In the genomic region with DNA sequence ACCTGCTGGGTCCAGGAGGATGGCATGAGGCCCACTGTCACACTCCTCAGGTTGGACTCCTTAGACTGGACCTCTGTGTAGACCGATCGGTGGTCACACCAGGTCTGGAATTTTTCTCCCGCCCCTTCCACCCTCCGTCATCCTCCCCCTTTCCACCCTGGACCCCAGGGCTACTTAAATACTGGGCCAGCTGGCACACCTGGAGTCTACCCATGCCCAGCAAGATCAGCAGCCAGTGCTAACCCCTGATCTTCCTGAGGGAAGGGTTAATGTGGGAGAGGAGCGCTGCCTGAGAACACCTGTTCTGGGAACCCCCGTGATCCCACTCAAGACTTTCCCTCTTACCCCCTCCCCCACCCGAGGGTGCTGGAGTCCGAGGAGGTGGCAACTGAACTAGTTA, we compare ENCODE assay signal across 8 mouse cellular contexts. TPM values are rescaled to one million over a fixed set of nuclear protein-coding genes. Genes with fewer than 3 reads are reported as not detected.
DNase-seq lines count a peak whose midpoint lies in the region; ATAC-seq and TF ChIP-seq lines count a peak whose summit lies in the region.

No protein-coding gene starts in this region.

- WGBS in embryonic facial prominence, embryonic 14.5 days: 59% methylated on average over 8 of the region's 8 CpGs
- 42% methylated on average over 8 of the region's 8 CpGs for WGBS in intestine, postnatal 0 days
- WGBS in neural tube, embryonic 13.5 days: 70% methylated on average over 8 of the region's 8 CpGs

- TF ChIP-seq CTCF in layer of hippocampus, adult 2 months (conservative IDR thresholded peaks at IDR 0.05): no peak
- TF ChIP-seq CTCF in intestine, postnatal 0 days (IDR thresholded peaks at IDR 0.05; ENCODE audit: low read depth): no peak

- no peaks in the 10 kb centered on the region for H3K36me3 ChIP-seq in embryonic facial prominence, embryonic 14.5 days (ENCODE audit: control insufficient read depth, insufficient read depth, low read length)
- H3K36me3 ChIP-seq in intestine, postnatal 0 days (ENCODE audit: control insufficient read depth, insufficient read depth): no peaks in the 10 kb centered on the region
- H3K36me3 ChIP-seq in neural tube, embryonic 13.5 days: no peaks in the 10 kb centered on the region

- no peak overlapping the region for H3K27ac ChIP-seq in layer of hippocampus, adult 2 months
- no peak overlapping the region for H3K27ac ChIP-seq in embryonic facial prominence, embryonic 14.5 days (replicated peaks; ENCODE audit: low read depth, low read length)
- H3K27ac ChIP-seq in intestine, postnatal 0 days (ENCODE audit: low read depth, low read length): peak overlapping the region; percentile 99; the same call in 1 of the 2 replicates
- no peak overlapping the region for H3K27ac ChIP-seq in neural tube, embryonic 13.5 days (replicated peaks)

- peak overlapping the region; percentile 82; the same call in 1 of the 2 replicates for H3K9ac ChIP-seq in embryonic facial prominence, embryonic 14.5 days (ENCODE audit: low read depth, low read length)
- H3K9ac ChIP-seq in intestine, postnatal 0 days (ENCODE audit: low read depth, low read length): peak overlapping the region; percentile 92
- peak overlapping the region; percentile 79 for H3K9ac ChIP-seq in neural tube, embryonic 13.5 days

- ATAC-seq in embryonic facial prominence, embryonic 14.5 days (ENCODE audit: low read depth): no peak
- ATAC-seq in intestine, postnatal 0 days: no peak
- no peak for ATAC-seq in neural tube, embryonic 13.5 days (ENCODE audit: low read depth)

- peaks cover 3% of the 10 kb centered on the region; the same call in 1 of the 2 replicates for H3K4me1 ChIP-seq in embryonic facial prominence, embryonic 14.5 days (ENCODE audit: control insufficient read depth, insufficient read depth, low read length)
- H3K4me1 ChIP-seq in intestine, postnatal 0 days (replicated peaks; ENCODE audit: control insufficient read depth, insufficient read depth, low read length): peaks cover 30% of the 10 kb centered on the region
- H3K4me1 ChIP-seq in neural tube, embryonic 13.5 days (replicated peaks): peaks cover 20% of the 10 kb centered on the region

- H3K27me3 ChIP-seq in embryonic facial prominence, embryonic 14.5 days (replicated peaks; ENCODE audit: control insufficient read depth, insufficient read depth, low read length): no peaks in the 10 kb centered on the region
- no peaks in the 10 kb centered on the region for H3K27me3 ChIP-seq in intestine, postnatal 0 days (replicated peaks; ENCODE audit: control insufficient read depth, insufficient read depth, low read length)
- peaks cover 27% of the 10 kb centered on the region for H3K27me3 ChIP-seq in neural tube, embryonic 13.5 days

- peak overlapping the region; percentile 69 for H3K4me2 ChIP-seq in embryonic facial prominence, embryonic 14.5 days (ENCODE audit: low read depth, low read length)
- H3K4me2 ChIP-seq in intestine, postnatal 0 days (replicated peaks; ENCODE audit: low read depth): peak overlapping the region; percentile 94
- peak overlapping the region; percentile 95 for H3K4me2 ChIP-seq in neural tube, embryonic 13.5 days

- no peaks in the 10 kb centered on the region for H3K9me3 ChIP-seq in embryonic facial prominence, embryonic 14.5 days (ENCODE audit: control insufficient read depth, low read length)
- H3K9me3 ChIP-seq in intestine, postnatal 0 days (ENCODE audit: control insufficient read depth): no peaks in the 10 kb centered on the region
- no peaks in the 10 kb centered on the region for H3K9me3 ChIP-seq in neural tube, embryonic 13.5 days

- peak overlapping the region; percentile 71; the same call in 1 of the 2 replicates for H3K4me3 ChIP-seq in layer of hippocampus, adult 2 months
- H3K4me3 ChIP-seq in embryonic facial prominence, embryonic 14.5 days (ENCODE audit: low read depth, low read length): peak overlapping the region; percentile 59
- H3K4me3 ChIP-seq in intestine, postnatal 0 days (ENCODE audit: low read depth, low read length): peak overlapping the region; percentile 85
- H3K4me3 ChIP-seq in neural tube, embryonic 13.5 days: peak overlapping the region; percentile 75

- no peak for DNase-seq in layer of hippocampus, adult 2 months (ENCODE audit: low spot score in 2 of 2)
- DNase-seq in layer of hippocampus, adult 18-20 months (ENCODE audit: low spot score in 2 of 2): no peak
- no peak for DNase-seq in embryonic facial prominence, embryonic 14.5 days (ENCODE audit: low spot score)
- no peak for DNase-seq in adrenal gland, adult 8-10 months
- DNase-seq in right cerebral cortex, postnatal 14 days: no peak
- no peak for DNase-seq in cerebellum, postnatal 4 days (ENCODE audit: low spot score in 2 of 2)

RNA-seq across cellular contexts. Expression of a gene that starts 2.2 kb away (rescaled TPM):
- total RNA-seq in layer of hippocampus, adult 2 months (2021): 1 to 10 TPM in 1 of 2 experiments, under 1 TPM in 1; 0.87 to 1.8 TPM
- total RNA-seq in layer of hippocampus, adult 18-20 months (2021): 1 to 10 TPM; 2.1 TPM
- polyA plus RNA-seq in embryonic facial prominence, embryonic 14.5 days (2014; fragmentation: Nextera tagmentation; extraction: Ambion mirVana): 2.6 and 2.8 TPM in 2 replicates
- 6.6 and 8.8 TPM in 2 replicates for polyA plus RNA-seq in intestine, postnatal 0 days (2015; fragmentation: Nextera tagmentation; extraction: Ambion mirVana)
- 0.77 and 1.2 TPM in 2 replicates for polyA plus RNA-seq in neural tube, embryonic 13.5 days (2015; fragmentation: Nextera tagmentation; extraction: Ambion mirVana)
- total RNA-seq in adrenal gland, adult 8-10 months (2022): 1 to 10 TPM; 5.2 to 6.7 (median 6.1) TPM

RNA-seq across cellular contexts. Expression of a gene that starts 20.5 kb away (rescaled TPM):
- 10 to 100 TPM; 23.8 to 23.9 TPM for total RNA-seq in layer of hippocampus, adult 2 months (2021)
- total RNA-seq in layer of hippocampus, adult 18-20 months (2021): 10 to 100 TPM; 23.0 to 23.1 TPM
- 13.3 and 14.6 TPM in 2 replicates for polyA plus RNA-seq in embryonic facial prominence, embryonic 14.5 days (2014; fragmentation: Nextera tagmentation; extraction: Ambion mirVana)
- 17.4 and 22.1 TPM in 2 replicates for polyA plus RNA-seq in intestine, postnatal 0 days (2015; fragmentation: Nextera tagmentation; extraction: Ambion mirVana)
- 33.3 and 34.1 TPM in 2 replicates for polyA plus RNA-seq in neural tube, embryonic 13.5 days (2015; fragmentation: Nextera tagmentation; extraction: Ambion mirVana)
- total RNA-seq in adrenal gland, adult 8-10 months (2022): 10 to 100 TPM; 27.8 to 36.2 (median 33.1) TPM

RNA-seq across cellular contexts. Expression of a gene that starts 54.7 kb away (rescaled TPM):
- 10 to 100 TPM; 53.6 to 56.0 TPM for total RNA-seq in layer of hippocampus, adult 2 months (2021)
- 10 to 100 TPM; 55.0 to 57.9 TPM for total RNA-seq in layer of hippocampus, adult 18-20 months (2021)
- polyA plus RNA-seq in embryonic facial prominence, embryonic 14.5 days (2014; fragmentation: Nextera tagmentation; extraction: Ambion mirVana): 73.0 and 77.6 TPM in 2 replicates
- 32.7 and 34.1 TPM in 2 replicates for polyA plus RNA-seq in intestine, postnatal 0 days (2015; fragmentation: Nextera tagmentation; extraction: Ambion mirVana)
- polyA plus RNA-seq in neural tube, embryonic 13.5 days (2015; fragmentation: Nextera tagmentation; extraction: Ambion mirVana): 42.0 and 45.8 TPM in 2 replicates
- 10 to 100 TPM; 39.1 to 76.8 (median 65.3) TPM for total RNA-seq in adrenal gland, adult 8-10 months (2022)
